Mouse (Mus musculus) limb, embryonic 15.5 days (tissue): ENCODE measurements at regions not wholly inside any gene's neighbourhood (a gene's known extent, or its start where the extent isn't known, plus 50 kb on each side); places are given as distances from the start of the nearest gene placed in this dataset. TPM values are rescaled to one million over a fixed set of nuclear protein-coding genes. Genes with fewer than 3 reads are reported as not detected.

Experiments used
- ATAC-seq: fragments of 200-750 bp; cut with Nextera tagmentation; 2 replicates; pipeline ENCODE4 v1.8.0; 2017; ENCODE audit warnings: low read depth, moderate TSS enrichment; ENCODE audit not compliant: insufficient number of reproducible peaks, low FRiP score, low TSS enrichment
- H3K27ac ChIP-seq: fragments of 300-500 bp; sonication (generic); 2 replicates; pipeline ENCODE4 v1.5.1; 2015; ENCODE audit warnings: moderate library complexity, mild to moderate bottlenecking, inconsistent platforms
- H3K27me3 ChIP-seq: fragments of 300-500 bp; sonication (generic); 2 replicates; pipeline ENCODE4 v1.6.1; 2015; ENCODE audit warnings: inconsistent platforms
- H3K36me3 ChIP-seq: fragments of 300-500 bp; sonication (generic); 2 replicates; pipeline ENCODE4 v1.6.1; 2015; ENCODE audit warnings: inconsistent platforms
- H3K4me1 ChIP-seq: fragments of 300-500 bp; sonication (generic); 2 replicates; pipeline ENCODE4 v1.6.1; 2015; ENCODE audit warnings: inconsistent platforms
- H3K4me2 ChIP-seq: fragments of 300-500 bp; sonication (generic); 2 replicates; pipeline ENCODE4 v1.6.1; 2015; ENCODE audit warnings: mild to moderate bottlenecking, inconsistent platforms
- H3K4me3 ChIP-seq: fragments of 300-500 bp; sonication (generic); 2 replicates; pipeline ENCODE4 v1.5.1; 2015; ENCODE audit warnings: mild to moderate bottlenecking, inconsistent platforms
- H3K9ac ChIP-seq: fragments of 300-500 bp; sonication (generic); 2 replicates; pipeline ENCODE4 v1.6.1; 2015; ENCODE audit warnings: inconsistent platforms
- H3K9me3 ChIP-seq: fragments of 300-500 bp; sonication (generic); 2 replicates; pipeline ENCODE4 v1.6.1; 2016; ENCODE audit warnings: inconsistent platforms
- whole genome bisulfite sequencing: fragments of 180-500 bp; shearing (Covaris S2); methylation state at CpG from one replicate; pipeline ENCODE4 v1.1.7; 2015; 5-methylcytosine and 5-hydroxymethylcytosine counted together
- microRNA-seq: library from miRNA; unstranded; fragments of <30 nt; microRNA quantifications from one replicate; pipeline ENCODE4, GENCODE M21; 2016

DNA sequence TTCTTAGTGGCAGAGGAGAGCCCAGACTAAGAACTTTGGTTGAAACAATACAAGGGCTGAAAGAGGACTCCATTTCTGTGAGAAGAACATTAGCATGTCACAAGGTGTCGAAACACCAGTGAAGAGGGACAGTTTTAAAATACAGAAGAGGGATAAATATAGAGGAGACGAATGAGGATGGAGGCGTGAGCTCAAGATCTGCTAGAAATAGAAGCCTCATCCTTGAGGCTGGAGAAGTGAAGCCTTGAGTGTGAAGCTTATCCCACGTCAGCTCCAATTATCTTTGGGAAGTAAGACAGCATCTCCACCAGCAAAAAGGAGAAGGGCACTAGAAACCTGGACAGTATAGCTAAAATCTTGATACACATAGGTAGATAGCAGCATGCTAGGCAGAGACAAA is 566.8 kb downstream of the Utrn start:
- no peaks in the 10 kb centered on the region for H3K27me3 ChIP-seq
- no peak for ATAC-seq
- H3K4me3 ChIP-seq, result no peak overlapping the region
- H3K9ac ChIP-seq, result no peak overlapping the region
- H3K36me3 ChIP-seq, result no peaks in the 10 kb centered on the region
- H3K27ac ChIP-seq, result no peak overlapping the region
- H3K9me3 ChIP-seq, result no peaks in the 10 kb centered on the region
- 85% methylated on average over 4 of the region's 4 CpGs for WGBS
- no peak overlapping the region for H3K4me2 ChIP-seq
- H3K4me1 ChIP-seq, result no peaks in the 10 kb centered on the region

DNA sequence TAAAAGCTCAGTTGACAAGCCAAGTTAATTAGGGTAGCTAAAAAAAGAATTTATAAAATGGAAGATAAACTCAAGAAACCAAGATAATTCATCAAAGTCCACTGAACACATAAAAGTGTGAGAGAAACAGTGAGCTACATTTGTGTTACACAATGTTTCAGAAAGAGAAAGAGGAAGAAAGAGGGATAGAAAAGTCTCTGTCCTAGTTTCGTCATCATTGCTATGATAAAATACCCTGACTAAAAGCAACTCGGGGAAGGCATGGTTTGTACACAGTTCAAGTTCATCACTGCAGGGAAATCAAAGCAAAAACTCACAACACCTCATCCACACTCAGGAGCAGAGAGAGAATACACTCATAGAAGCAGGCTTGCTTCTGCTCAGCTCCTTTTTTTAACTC is 548.9 kb downstream of the Utrn start:
- Histone ChIP-seq H3K9ac (no peak overlapping the region), H3K4me3 (no peak overlapping the region), H3K27ac (no peak overlapping the region), H3K4me1 (no peaks in the 10 kb centered on the region), H3K4me2 (no peak overlapping the region), H3K27me3 (no peaks in the 10 kb centered on the region), H3K9me3 (no peaks in the 10 kb centered on the region), H3K36me3 (no peaks in the 10 kb centered on the region)
- WGBS, result 80% methylated on average over 2 of the region's 2 CpGs
- ATAC-seq, result no peak

Small RNA genes in the stretch of these regions (microRNA-seq; reads per million reads assigned to microRNA genes)
- not detected for gene Gm22194
